Mouse (Mus musculus): Measurements from ENCODE around the gene Fn3k. TPM values are rescaled to one million over a fixed set of nuclear protein-coding genes. Genes with fewer than 3 reads are reported as not detected.

Fn3k gene
- 17.5 and 19.4 TPM in 2 replicates for polyA plus RNA-seq (2015; fragmentation: Nextera tagmentation; extraction: Ambion mirVana)

DNA sequence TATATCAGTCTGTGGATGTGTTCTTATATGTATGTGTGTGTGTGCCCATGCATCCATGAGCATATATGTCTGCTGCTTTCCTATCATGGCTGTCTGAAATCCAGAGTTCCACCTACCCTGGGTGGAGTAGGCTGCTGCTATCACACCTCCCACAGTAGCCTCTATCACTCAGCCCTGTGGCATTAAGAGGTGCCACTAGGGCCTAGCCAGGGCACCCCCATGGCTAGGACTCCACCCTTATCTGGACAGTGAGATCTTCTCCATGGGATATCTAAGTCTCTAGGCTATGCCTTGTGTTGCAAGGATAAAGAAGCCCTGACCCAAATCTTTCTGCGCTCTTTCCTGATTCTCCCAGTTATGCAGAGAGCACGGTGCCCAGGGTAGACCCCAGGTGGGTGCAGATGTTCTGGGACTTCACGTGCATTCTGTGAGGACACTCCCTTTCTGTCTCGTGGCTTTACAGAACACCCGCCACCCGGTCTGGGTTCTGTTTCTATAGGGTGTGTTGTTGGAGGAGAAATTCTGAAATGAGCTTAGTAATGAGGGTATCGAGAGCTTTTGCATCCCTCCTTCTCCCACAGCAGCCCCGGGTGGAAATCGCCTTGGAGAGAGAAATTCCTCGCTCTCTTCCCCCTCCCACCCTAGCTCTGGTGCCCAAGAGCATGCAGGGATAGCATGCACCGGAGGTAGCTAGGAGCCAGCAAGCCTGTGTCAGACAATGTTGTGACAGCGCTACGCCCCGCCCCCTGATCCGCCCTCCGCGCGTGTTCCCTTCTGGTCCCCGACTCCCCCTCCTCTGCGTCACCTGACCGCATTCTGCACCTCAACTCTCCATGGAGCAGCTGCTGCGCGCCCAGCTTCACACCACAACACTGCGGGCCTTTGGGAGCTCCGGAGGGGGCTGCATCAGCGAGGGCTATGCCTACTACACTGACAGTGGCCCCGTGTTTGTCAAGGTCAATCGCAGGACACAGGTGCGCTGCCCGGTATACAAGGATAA, at the start of gene Fn3k:
Fn3k (plus strand) TSS at position 758 of the 1,000 bp plus-strand sequence.
- peak within 1 kb of the TSS; percentile 91 for H3K27ac ChIP-seq (ENCODE audit: low read length)
- peaks cover 14% of the 10 kb centered on the region for H3K4me1 ChIP-seq (ENCODE audit: control insufficient read depth, insufficient read depth, low read length)

GRCm38 (mm10) chr11:121387750-121388553, 46.8 kb upstream of the Fn3k start, which contains the start of gene Rab40b:
Gene Rab40b, minus strand, starts transcription at chr11:121388251.
- peak within 1 kb of the TSS; percentile 82 for H3K4me3 ChIP-seq (ENCODE audit: low read length)
- H3K27me3 ChIP-seq (ENCODE audit: control insufficient read depth, insufficient read depth, low read length), result no peaks in the 10 kb centered on the region; the same call in 1 of the 2 replicates
- no peaks in the 10 kb centered on the region for H3K9me3 ChIP-seq (replicated peaks; ENCODE audit: control insufficient read depth, low read length)
- H3K9ac ChIP-seq (ENCODE audit: low read length), result peak within 1 kb of the TSS; percentile 83
- peak; percentile 99 for ATAC-seq (replicated peaks; ENCODE audit: extremely low read depth, insufficient read depth, low FRiP score)
- H3K27ac ChIP-seq (ENCODE audit: low read length), result peak within 1 kb of the TSS; percentile 58; the same call in 1 of the 2 replicates
- no peaks in the 10 kb centered on the region for H3K36me3 ChIP-seq (ENCODE audit: control insufficient read depth, insufficient read depth)
- H3K4me2 ChIP-seq (ENCODE audit: low read depth, low read length), result peak within 1 kb of the TSS; percentile 95
- peaks cover 8% of the 10 kb centered on the region for H3K4me1 ChIP-seq (ENCODE audit: control insufficient read depth, insufficient read depth, low read length)
- under 1% methylated on average over 61 of the region's 61 CpGs for WGBS

More for the DNA sequence above, at the start of gene Fn3k:
- Histone ChIP-seq H3K4me2 (ENCODE audit: low read depth, low read length) (peak within 1 kb of the TSS; percentile 85), H3K4me3 (ENCODE audit: low read length) (peak within 1 kb of the TSS; percentile 66), H3K9ac (ENCODE audit: low read length) (peak within 1 kb of the TSS; percentile 77), H3K36me3 (ENCODE audit: control insufficient read depth, insufficient read depth) (peaks cover 5% of the 10 kb centered on the region), H3K9me3 (replicated peaks; ENCODE audit: control insufficient read depth, low read length) (no peaks in the 10 kb centered on the region), H3K27me3 (ENCODE audit: control insufficient read depth, insufficient read depth, low read length) (no peaks in the 10 kb centered on the region)
- peak; percentile 94 for ATAC-seq (replicated peaks; ENCODE audit: extremely low read depth, insufficient read depth, low FRiP score)
- 6% methylated on average over 30 of the region's 30 CpGs for WGBS

DNA sequence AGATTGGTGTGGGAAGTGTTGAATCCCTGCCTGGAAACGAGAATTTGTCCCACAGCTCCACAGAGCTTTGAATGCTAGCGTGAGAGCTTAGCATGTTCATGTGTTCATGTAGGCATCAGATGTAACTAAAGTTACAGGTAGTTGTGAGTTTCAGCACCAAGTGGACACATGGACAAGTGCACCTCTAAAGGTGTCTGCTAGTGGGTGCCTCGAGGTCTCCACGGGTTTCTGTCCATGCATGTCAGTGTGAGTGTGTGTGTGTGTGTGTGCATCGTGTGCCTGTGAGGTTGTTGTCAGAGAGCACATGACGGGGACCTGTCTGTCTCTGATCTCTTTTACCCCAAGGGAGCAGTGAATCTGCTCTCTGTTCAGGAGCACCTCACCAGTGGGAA, 46.2 kb upstream of the Fn3k start:
- no peaks in the 10 kb centered on the region; the same call in 1 of the 2 replicates for H3K27me3 ChIP-seq (ENCODE audit: control insufficient read depth, insufficient read depth, low read length)
- H3K4me3 ChIP-seq (ENCODE audit: low read length), result peak overlapping the region; percentile 82
- H3K4me1 ChIP-seq (ENCODE audit: control insufficient read depth, insufficient read depth, low read length), result peaks cover 8% of the 10 kb centered on the region
- peak overlapping the region; percentile 95 for H3K4me2 ChIP-seq (ENCODE audit: low read depth, low read length)
- H3K27ac ChIP-seq (ENCODE audit: low read length), result no peak overlapping the region
- no peaks in the 10 kb centered on the region for H3K9me3 ChIP-seq (replicated peaks; ENCODE audit: control insufficient read depth, low read length)
- WGBS, result 17% methylated on average over 6 of the region's 6 CpGs
- ATAC-seq (replicated peaks; ENCODE audit: extremely low read depth, insufficient read depth, low FRiP score), result 0 out of 2 replicates have a peak, but pooled peaks have one; percentile 0
- H3K36me3 ChIP-seq (ENCODE audit: control insufficient read depth, insufficient read depth), result no peaks in the 10 kb centered on the region
- H3K9ac ChIP-seq (ENCODE audit: low read length), result 0 out of 2 replicates have a peak overlapping the region, but pooled peaks have one; percentile 14

- 52% methylated on average over 3 of the region's 3 CpGs for WGBS
- no peaks in the 10 kb centered on the region for H3K9me3 ChIP-seq (replicated peaks; ENCODE audit: control insufficient read depth, low read length)
- no peak overlapping the region for H3K4me2 ChIP-seq (ENCODE audit: low read depth, low read length)
- ATAC-seq (replicated peaks; ENCODE audit: extremely low read depth, insufficient read depth, low FRiP score), result no peak
- no peak overlapping the region for H3K4me3 ChIP-seq (ENCODE audit: low read length)
- H3K36me3 ChIP-seq (ENCODE audit: control insufficient read depth, insufficient read depth), result no peaks in the 10 kb centered on the region
- H3K27me3 ChIP-seq (ENCODE audit: control insufficient read depth, insufficient read depth, low read length), result no peaks in the 10 kb centered on the region; the same call in 1 of the 2 replicates
- peaks cover 8% of the 10 kb centered on the region for H3K4me1 ChIP-seq (ENCODE audit: control insufficient read depth, insufficient read depth, low read length)
- H3K27ac ChIP-seq (ENCODE audit: low read length), result no peak overlapping the region
- H3K9ac ChIP-seq (ENCODE audit: low read length), result no peak overlapping the region
Measured at GRCm38 (mm10) chr11:121390793-121391192, 43.9 kb upstream of the Fn3k start.

GRCm38 (mm10) chr11:121392405-121392804, 42.3 kb upstream of the Fn3k start:
- H3K4me3 ChIP-seq (ENCODE audit: low read length), result no peak overlapping the region
- no peak overlapping the region for H3K4me2 ChIP-seq (ENCODE audit: low read depth, low read length)
- no peaks in the 10 kb centered on the region for H3K27me3 ChIP-seq (ENCODE audit: control insufficient read depth, insufficient read depth, low read length)
- no peak for ATAC-seq (replicated peaks; ENCODE audit: extremely low read depth, insufficient read depth, low FRiP score)
- no peak overlapping the region for H3K27ac ChIP-seq (ENCODE audit: low read length)
- H3K9ac ChIP-seq (ENCODE audit: low read length), result no peak overlapping the region
- WGBS, result 52% methylated on average over 3 of the region's 3 CpGs
- no peaks in the 10 kb centered on the region for H3K36me3 ChIP-seq (ENCODE audit: control insufficient read depth, insufficient read depth)
- H3K4me1 ChIP-seq (ENCODE audit: control insufficient read depth, insufficient read depth, low read length), result peaks cover 2% of the 10 kb centered on the region
- H3K9me3 ChIP-seq (replicated peaks; ENCODE audit: control insufficient read depth, low read length), result no peaks in the 10 kb centered on the region

DNA sequence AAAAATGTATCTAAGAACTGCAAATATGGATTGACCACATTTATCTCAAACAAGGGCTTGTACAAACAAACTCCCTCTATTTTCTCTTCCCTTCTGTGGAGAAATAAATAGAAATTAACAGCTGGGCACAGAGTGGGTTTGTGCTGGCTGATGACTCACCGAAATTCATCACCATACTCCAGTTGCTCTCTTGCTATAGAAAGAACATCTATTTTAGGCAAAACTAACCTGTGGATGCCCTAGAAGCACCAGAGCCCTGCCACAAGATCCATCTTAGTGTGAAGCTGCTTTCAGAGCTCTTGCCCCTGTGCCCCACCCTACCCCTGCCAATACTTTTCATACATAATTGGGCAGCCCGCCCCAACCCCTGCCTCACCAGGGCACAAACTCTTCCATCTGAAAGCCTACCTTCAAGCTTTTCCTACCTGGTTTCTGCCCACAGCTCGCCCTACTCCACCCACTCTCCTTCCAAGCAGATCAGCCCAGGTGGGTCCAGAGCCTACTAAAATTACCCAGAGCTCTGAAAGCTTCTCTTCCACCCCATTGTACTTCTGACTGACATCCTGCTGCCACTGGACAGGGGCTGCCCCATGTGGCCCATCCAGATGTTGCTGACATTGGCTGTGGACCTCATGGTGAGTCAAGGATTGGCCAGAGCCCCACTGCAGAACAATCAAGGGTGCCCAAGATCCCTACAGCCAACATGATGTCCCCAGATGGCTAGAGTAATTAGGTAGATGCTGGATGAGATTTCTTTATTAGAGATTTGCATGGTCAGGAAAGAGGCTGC, 27.2 kb upstream of the Fn3k start:
- Histone ChIP-seq H3K4me1 (ENCODE audit: control insufficient read depth, insufficient read depth, low read length) (no peaks in the 10 kb centered on the region), H3K36me3 (ENCODE audit: control insufficient read depth, insufficient read depth) (no peaks in the 10 kb centered on the region), H3K9me3 (replicated peaks; ENCODE audit: control insufficient read depth, low read length) (no peaks in the 10 kb centered on the region), H3K4me2 (ENCODE audit: low read depth, low read length) (no peak overlapping the region), H3K27me3 (ENCODE audit: control insufficient read depth, insufficient read depth, low read length) (no peaks in the 10 kb centered on the region), H3K9ac (ENCODE audit: low read length) (no peak overlapping the region), H3K27ac (ENCODE audit: low read length) (no peak overlapping the region), H3K4me3 (ENCODE audit: low read length) (no peak overlapping the region)
- ATAC-seq (replicated peaks; ENCODE audit: extremely low read depth, insufficient read depth, low FRiP score), result no peak
- WGBS, result 63% methylated on average over 3 of the region's 3 CpGs

- Histone ChIP-seq H3K9me3 (replicated peaks; ENCODE audit: control insufficient read depth, low read length) (no peaks in the 10 kb centered on the region), H3K9ac (ENCODE audit: low read length) (no peak overlapping the region), H3K4me1 (ENCODE audit: control insufficient read depth, insufficient read depth, low read length) (no peaks in the 10 kb centered on the region; the same call in 1 of the 2 replicates), H3K36me3 (ENCODE audit: control insufficient read depth, insufficient read depth) (no peaks in the 10 kb centered on the region), H3K4me2 (ENCODE audit: low read depth, low read length) (no peak overlapping the region), H3K27ac (ENCODE audit: low read length) (no peak overlapping the region), H3K4me3 (ENCODE audit: low read length) (no peak overlapping the region), H3K27me3 (ENCODE audit: control insufficient read depth, insufficient read depth, low read length) (no peaks in the 10 kb centered on the region)
- no peak for ATAC-seq (replicated peaks; ENCODE audit: extremely low read depth, insufficient read depth, low FRiP score)
- 56% methylated on average over 5 of the region's 5 CpGs for WGBS
Measured at GRCm38 (mm10) chr11:121414762-121415161, 20.0 kb upstream of the Fn3k start.

GRCm38 (mm10) chr11:121415351-121415750, 19.4 kb upstream of the Fn3k start:
- H3K9ac ChIP-seq (ENCODE audit: low read length), result no peak overlapping the region
- no peak overlapping the region for H3K4me2 ChIP-seq (ENCODE audit: low read depth, low read length)
- 44% methylated on average over 5 of the region's 5 CpGs for WGBS
- no peaks in the 10 kb centered on the region for H3K36me3 ChIP-seq (ENCODE audit: control insufficient read depth, insufficient read depth)
- ATAC-seq (replicated peaks; ENCODE audit: extremely low read depth, insufficient read depth, low FRiP score), result no peak
- no peaks in the 10 kb centered on the region for H3K9me3 ChIP-seq (replicated peaks; ENCODE audit: control insufficient read depth, low read length)
- no peak overlapping the region for H3K4me3 ChIP-seq (ENCODE audit: low read length)
- H3K27me3 ChIP-seq (ENCODE audit: control insufficient read depth, insufficient read depth, low read length), result no peaks in the 10 kb centered on the region
- no peak overlapping the region for H3K27ac ChIP-seq (ENCODE audit: low read length)
- H3K4me1 ChIP-seq (ENCODE audit: control insufficient read depth, insufficient read depth, low read length), result no peaks in the 10 kb centered on the region; the same call in 1 of the 2 replicates
